Mouse (Mus musculus) heart, embryonic 14.5 days (tissue): Measurements from ENCODE around the gene Lysmd2. TPM values are rescaled to one million over a fixed set of nuclear protein-coding genes. Genes with fewer than 3 reads are reported as not detected.
A peak's percentile ranks its signal among the peaks of the same experiment; 100 is the strongest.

ENCODE experiments used
- ATAC-seq: fragments of 200-750 bp; cut with Nextera tagmentation; 2 replicates; pipeline ENCODE4 v1.8.0; 2017; ENCODE audit warnings: low read depth, moderate TSS enrichment; ENCODE audit not compliant: insufficient number of reproducible peaks, insufficient read depth, low FRiP score
- H3K27ac ChIP-seq, 2 experiments: fragments of 200-500 bp in 1 of 2; fragments of 300-500 bp in 1 of 2; sonication (generic) in 1 of 2; replicated peaks in 1 of 2; 2 replicates each; pipeline ENCODE4 v1.5.1; 2012 to 2014; ENCODE audit warnings: low read depth in 2 of 2, low read length in 2 of 2, control low read depth in 1 of 2, mild to moderate bottlenecking in 1 of 2, mixed read lengths in 1 of 2; ENCODE audit not compliant: control insufficient read depth in 1 of 2, insufficient read depth in 1 of 2
- H3K27me3 ChIP-seq: fragments of 300-500 bp; sonication (generic); 2 replicates; pipeline ENCODE4 v1.6.1; 2014; ENCODE audit warnings: mild to moderate bottlenecking, low read length, control low read depth; ENCODE audit not compliant: control insufficient read depth, insufficient read depth
- H3K36me3 ChIP-seq: fragments of 300-500 bp; sonication (generic); 2 replicates; pipeline ENCODE4 v1.6.1; 2014; ENCODE audit warnings: mild to moderate bottlenecking, control low read depth, low read length, mixed read lengths; ENCODE audit not compliant: control insufficient read depth, insufficient read depth
- H3K4me1 ChIP-seq, 2 experiments: fragments of 200-500 bp in 1 of 2; fragments of 300-500 bp in 1 of 2; sonication (generic) in 1 of 2; 2 replicates each; pipeline ENCODE4 v1.6.1; 2012 to 2014; ENCODE audit warnings: low read length in 2 of 2, control low read depth in 1 of 2, mixed read lengths in 1 of 2; ENCODE audit not compliant: control insufficient read depth in 2 of 2, insufficient read depth in 2 of 2
- H3K4me2 ChIP-seq: fragments of 300-500 bp; sonication (generic); 2 replicates; pipeline ENCODE4 v1.6.1; 2014; ENCODE audit warnings: mild to moderate bottlenecking, low read length
- H3K4me3 ChIP-seq, 2 experiments: fragments of 200-500 bp in 1 of 2; fragments of 300-500 bp in 1 of 2; sonication (generic) in 1 of 2; 2 replicates each; pipeline ENCODE4 v1.5.1; 2012 to 2014; ENCODE audit warnings: low read length in 2 of 2, mild to moderate bottlenecking in 2 of 2, control low read depth in 1 of 2, low read depth in 1 of 2, moderate library complexity in 1 of 2; ENCODE audit not compliant: control insufficient read depth in 1 of 2, insufficient read depth in 1 of 2
- H3K9ac ChIP-seq: fragments of 300-500 bp; sonication (generic); 2 replicates; pipeline ENCODE4 v1.6.1; 2014; ENCODE audit warnings: mild to moderate bottlenecking, low read length
- H3K9me3 ChIP-seq: fragments of 300-500 bp; sonication (generic); 2 replicates; pipeline ENCODE4 v1.6.1; 2016; ENCODE audit warnings: low read length, control low read depth; ENCODE audit not compliant: control insufficient read depth
- WGBS: fragments of 180-500 bp; shearing (Covaris S2); extraction: QIAGEN DNeasy Blood & Tissue Kit; methylation state at CpG from one replicate; pipeline ENCODE4 v1.1.7; 2014; 5-methylcytosine and 5-hydroxymethylcytosine counted together
- polyA plus RNA-seq: library from polyadenylated mRNA; unstranded; fragments of >200 nt; fragmentation: Nextera tagmentation; extraction: Ambion mirVana; gene quantifications from 2 replicates; pipeline ENCODE4 v1.2.1, GENCODE M21; 2014

The Lysmd2 gene
- polyA plus RNA-seq, 1 experiment from 2014 or later = 21.3 TPM

DNA sequence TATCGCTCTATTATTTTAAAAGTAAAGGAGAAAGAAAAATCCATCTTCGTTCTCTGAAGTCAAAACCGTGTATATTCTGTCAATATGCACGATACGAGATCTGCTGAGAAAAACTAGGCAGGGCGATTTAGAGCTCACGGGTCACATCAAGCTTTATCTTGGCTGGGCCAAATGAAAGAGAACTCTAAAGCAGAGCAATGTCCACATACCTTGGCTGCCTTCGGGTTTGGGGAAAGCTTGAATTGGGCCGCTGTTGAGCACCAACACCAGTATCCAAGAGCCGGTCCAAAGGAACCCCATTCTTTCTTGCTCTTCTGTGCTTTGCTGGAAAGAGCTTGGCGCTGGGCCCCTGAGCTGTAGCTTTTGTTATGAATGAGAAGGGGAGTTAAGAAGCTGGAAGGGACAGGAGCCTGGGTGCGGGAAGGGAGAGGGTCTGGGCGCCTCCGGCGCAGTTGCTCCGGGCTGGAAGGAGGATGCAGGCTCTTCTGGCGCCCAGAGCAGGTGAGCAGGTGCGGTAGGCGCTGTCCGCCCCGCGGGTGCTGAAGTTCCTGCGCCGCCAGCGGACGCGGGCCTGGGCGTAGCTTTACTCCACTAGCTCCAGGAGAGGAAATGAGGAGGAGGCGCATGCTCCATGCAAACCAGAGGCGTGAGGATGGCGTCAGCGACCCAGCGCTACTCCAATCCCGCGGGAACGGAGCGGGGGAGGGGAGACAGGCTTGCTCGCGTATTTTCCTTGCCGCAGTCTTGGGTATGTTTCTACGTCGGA lies 58.1 kb downstream of the Lysmd2 start, which contains the start of gene Scg3:
Gene Scg3, minus strand, starts transcription at position 631 of the 766 bp plus-strand sequence.
- peak within 1 kb of the TSS; percentile 11 to 24; a peak in 3 of 4 replicates for H3K4me3 ChIP-seq
- no peaks in the 10 kb centered on the region for H3K36me3 ChIP-seq
- peaks cover 3 to 5% of the 10 kb centered on the region in 2 experiments; a peak in 1 of 4 replicates for H3K4me1 ChIP-seq
- no peak within 1 kb of the TSS for H3K27ac ChIP-seq
- peak; percentile 71 for ATAC-seq
- no peak within 1 kb of the TSS for H3K9ac ChIP-seq
- peak within 1 kb of the TSS; percentile 59 for H3K4me2 ChIP-seq
- 10% methylated on average over 42 of the region's 42 CpGs for WGBS
- no peaks in the 10 kb centered on the region for H3K9me3 ChIP-seq
- H3K27me3 ChIP-seq = peaks cover 3% of the 10 kb centered on the region

GRCm38 (mm10) chr9:75684292-75684691 lies 58.8 kb downstream of the Lysmd2 start:
- peaks cover 3% of the 10 kb centered on the region; the same call in 1 of the 2 replicates for H3K27me3 ChIP-seq
- no peak overlapping the region for H3K27ac ChIP-seq
- H3K9me3 ChIP-seq = 0 out of 2 replicates have a peak, but pooled peaks cover under 1% of the 10 kb centered on the region
- H3K4me1 ChIP-seq = peaks cover 3 to 5% of the 10 kb centered on the region in 2 experiments; a peak in 1 of 4 replicates
- ATAC-seq = no peak
- H3K9ac ChIP-seq = no peak overlapping the region
- H3K36me3 ChIP-seq = no peaks in the 10 kb centered on the region
- WGBS = 64% methylated on average over 4 of the region's 4 CpGs
- peak overlapping the region; percentile 11 to 24; a peak in 3 of 4 replicates for H3K4me3 ChIP-seq
- H3K4me2 ChIP-seq = peak overlapping the region; percentile 59

DNA sequence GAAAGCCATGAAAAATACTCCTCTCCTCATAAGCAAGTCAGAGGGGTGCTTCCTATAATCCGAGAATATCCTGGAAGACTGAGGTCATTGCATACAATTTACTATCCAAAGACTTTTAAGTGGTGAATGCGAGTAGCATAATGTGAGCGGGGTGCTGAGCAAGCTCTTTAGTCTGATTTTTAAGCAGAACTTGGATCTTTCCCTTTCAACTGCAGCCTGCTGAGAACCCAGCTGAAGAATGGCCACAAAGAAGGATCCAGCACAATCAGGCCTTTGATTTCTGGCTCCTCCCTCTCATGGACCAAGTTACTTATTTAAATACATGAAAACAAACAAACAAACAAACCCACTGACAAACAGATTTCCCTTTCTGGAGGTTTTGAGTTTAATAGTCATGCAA lies 59.2 kb downstream of the Lysmd2 start:
- Histone ChIP-seq H3K4me3 (no peak overlapping the region), H3K4me1 (peaks cover 3 to 5% of the 10 kb centered on the region in 2 experiments; a peak in 1 of 4 replicates), H3K9me3 (0 out of 2 replicates have a peak, but pooled peaks cover 4% of the 10 kb centered on the region), H3K9ac (no peak overlapping the region), H3K36me3 (no peaks in the 10 kb centered on the region), H3K4me2 (no peak overlapping the region), H3K27me3 (peaks cover 3% of the 10 kb centered on the region; the same call in 1 of the 2 replicates), H3K27ac (no peak overlapping the region)
- WGBS = 62% methylated on average over 3 of the region's 3 CpGs
- ATAC-seq = no peak

Other genes starting within 250 kb of the Lysmd2 start
- gene Mapk6, start 215.7 kb upstream of the Lysmd2 start, polyA plus RNA-seq = 52.3 and 55.6 TPM in 2 replicates
- 23.6 and 26.0 TPM in 2 replicates for gene Leo1, start 184.2 kb upstream of the Lysmd2 start, polyA plus RNA-seq
- 75.0 and 81.6 TPM in 2 replicates for gene Tmod3, start 66.1 kb upstream of the Lysmd2 start, polyA plus RNA-seq
- 3.2 and 4.1 TPM in 2 replicates for gene Tmod2, start 14.4 kb upstream of the Lysmd2 start, polyA plus RNA-seq
- gene Scg3, start 58.3 kb downstream of the Lysmd2 start, polyA plus RNA-seq = 0.13 and 0.41 TPM in 2 replicates
- gene Bmp5, start 149.6 kb downstream of the Lysmd2 start, polyA plus RNA-seq = 8.0 and 8.4 TPM in 2 replicates